Mouse (Mus musculus): ENCODE data around the gene Kbtbd4.

Kbtbd4 gene

DNA sequence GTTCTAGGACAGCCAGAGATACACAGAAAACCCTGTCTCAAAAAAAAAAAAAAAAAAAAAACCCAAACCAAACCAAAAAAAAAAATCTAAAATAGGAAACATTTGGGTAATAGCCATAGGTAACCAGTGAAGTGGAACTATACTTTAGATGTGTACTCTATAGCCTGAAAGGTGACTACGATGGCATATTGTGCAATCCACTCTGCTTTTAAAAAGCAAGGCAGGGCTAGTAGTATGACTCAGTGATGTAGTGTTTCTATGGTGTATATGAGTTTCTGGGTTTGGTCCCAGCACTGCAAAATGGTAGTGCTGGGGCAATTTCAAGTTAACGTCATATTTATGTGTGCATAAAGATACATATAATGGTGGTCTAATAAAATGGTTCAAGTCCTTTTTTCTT lies 2.2 kb downstream of the Kbtbd4 start:
- DNase-seq: no peak

DNA sequence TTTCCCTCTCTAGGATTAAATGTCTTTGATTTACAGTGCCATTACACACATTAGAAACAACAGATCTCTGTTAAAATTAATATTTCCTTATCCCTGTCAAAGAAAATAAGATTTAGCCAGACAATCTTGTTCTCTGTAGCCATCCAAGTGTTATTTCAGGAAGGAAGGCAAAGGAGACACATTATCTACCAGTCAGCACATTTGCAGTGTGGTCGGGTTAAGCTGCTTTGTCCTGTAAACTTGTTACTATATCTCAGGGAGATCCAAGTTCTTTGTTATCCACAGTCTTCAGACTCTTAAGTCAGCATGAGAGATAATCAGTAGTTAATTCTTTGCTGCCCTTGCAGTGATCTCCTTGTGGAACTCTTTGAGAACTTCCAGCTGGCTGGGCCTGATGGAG lies 6.3 kb downstream of the Kbtbd4 start:
- DNase-seq: no peak

DNA sequence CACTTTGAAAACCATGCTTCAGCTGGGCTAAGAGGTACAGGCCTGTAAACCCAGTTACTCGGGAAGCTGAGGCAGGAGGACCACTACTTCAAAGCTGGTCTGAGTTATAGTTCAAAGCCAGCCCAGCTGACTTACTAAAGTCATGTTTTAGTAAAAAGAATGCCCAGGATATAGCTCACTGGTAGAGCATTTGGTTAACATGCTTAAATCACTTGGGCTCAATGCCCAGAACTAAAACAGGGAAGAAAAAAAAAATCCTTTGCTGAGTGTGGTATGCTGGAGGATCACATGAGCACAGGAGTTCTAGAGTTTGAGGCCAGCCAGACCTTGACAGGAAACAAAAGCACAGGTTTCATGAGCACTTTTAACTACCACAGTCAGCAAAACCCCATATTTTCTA lies 7.1 kb downstream of the Kbtbd4 start:
- no peak for DNase-seq

- DNase-seq: peak; percentile 50 to 63
Observed at GRCm38 (mm10) chr2:90913671-90914070, 9.1 kb downstream of the Kbtbd4 start.

DNA sequence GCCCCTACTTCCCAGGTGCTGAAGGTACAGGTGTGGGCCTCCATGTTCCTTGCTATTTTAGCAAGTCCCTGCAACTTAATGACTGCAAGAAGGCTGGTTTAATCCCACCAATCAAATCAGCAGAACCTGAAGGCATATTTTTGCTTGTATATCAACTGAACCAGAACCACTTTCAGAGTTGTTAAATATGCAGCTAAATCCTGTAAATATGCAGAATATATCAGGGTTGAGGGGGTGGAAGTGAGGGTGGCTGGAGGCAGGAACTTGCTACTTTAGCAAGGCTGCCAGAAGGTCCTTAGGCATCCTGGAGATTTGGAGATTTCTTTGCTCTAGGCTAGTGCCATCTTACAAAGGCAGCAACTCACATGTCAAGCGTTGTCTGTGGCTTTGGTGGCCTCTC lies 11.0 kb downstream of the Kbtbd4 start:
- DNase-seq: no peak

- DNase-seq: no peak
Observed at GRCm38 (mm10) chr2:90916560-90917232, 12.2 kb downstream of the Kbtbd4 start.

DNA sequence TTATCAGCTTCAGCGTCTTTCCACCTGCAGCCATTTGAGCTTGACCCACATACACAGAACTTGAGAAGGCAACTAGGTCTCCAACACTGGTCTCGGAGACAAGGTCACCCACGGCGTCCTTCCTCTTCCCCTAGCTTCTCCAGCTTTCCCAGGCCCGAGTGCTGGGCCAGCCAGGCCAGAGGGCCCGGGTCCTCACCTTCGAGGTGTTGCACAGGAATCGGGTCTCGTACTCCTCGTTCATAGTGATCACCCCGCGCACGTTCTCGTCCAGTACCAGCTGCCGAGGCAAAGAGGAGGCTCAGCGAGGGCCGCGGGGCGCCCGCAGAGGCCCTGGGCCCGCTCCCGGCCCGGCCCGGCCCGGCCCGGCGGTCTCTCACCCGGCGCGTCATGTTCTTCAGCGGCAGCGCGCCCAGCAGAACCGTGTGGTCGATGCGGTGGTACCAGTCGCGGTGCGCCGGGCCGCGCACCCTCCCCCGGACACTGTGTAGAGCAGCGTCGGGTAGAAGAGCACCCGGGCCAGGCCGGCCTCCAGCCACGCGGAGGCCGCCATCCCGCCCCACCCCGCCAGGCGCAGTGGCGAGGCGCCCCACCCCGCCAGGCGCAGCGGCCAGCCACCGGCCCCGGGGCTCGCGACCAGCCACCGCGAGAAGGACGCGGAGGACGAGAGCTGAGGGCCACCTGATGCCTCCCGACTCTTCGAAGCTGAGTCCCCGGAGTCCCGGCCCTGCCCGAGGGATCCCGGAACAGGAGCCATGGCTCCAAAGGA lies 12.9 kb downstream of the Kbtbd4 start:
- DNase-seq: peak; percentile 78 to 79

DNA sequence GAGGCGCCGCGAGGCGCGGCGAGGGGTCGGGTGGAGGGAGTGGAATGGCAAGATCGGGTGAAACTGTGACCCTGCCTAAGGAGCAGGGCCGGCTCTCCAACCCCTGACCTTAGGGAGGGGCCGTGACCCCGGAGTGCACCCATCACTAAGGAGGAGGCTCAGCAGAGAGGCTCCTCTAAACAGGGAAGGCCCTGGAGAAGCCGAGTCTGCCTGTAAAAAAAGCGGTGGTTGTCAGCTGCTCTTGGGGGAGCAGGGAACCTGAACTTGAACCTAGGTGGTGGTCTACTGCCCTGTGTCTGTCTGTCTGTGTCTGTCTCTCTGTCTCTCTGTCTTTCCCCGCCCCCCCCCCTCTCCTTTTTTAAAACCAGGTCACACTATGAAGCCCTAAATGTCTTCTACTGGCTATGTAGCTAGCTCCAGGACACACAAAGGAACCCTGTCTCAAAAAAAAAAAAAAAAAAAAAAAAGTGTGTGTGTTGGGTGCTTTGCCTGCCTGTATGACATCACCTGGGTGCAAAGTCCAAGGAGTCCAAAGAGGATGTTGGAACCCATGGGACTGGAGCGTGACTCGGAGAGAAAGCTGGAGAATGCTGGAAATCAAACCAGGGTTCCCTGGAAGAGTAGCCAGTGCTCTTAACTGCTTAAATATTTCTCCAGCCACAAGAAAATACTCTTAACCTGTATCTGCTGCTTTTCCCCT lies 13.6 kb downstream of the Kbtbd4 start:
- peak in 1 of 2 experiments; percentile 21 for DNase-seq

- DNase-seq: no peak
Observed at GRCm38 (mm10) chr2:90921178-90921577, 16.6 kb downstream of the Kbtbd4 start.

DNA sequence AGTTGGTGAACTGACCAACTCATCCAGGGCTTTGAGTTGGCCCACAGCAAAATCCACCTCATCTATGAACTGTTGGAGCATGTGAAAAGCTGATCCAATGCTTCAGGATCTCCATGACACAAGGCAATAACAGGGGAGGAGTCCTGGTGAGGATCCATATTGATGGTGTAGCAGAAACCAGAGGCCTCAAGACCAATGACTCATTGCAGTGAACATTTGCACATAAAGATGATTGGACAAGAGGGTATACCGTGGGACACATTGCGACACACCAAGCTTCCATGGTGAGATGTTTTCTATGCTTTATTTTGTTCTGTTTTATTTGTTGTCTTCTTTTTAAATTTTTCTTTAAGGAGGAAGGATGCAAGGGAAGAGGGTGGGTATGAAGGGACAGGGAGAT lies 18.1 kb downstream of the Kbtbd4 start:
- no peak for DNase-seq

- no peak for DNase-seq
Observed at GRCm38 (mm10) chr2:90928566-90928965, 24.0 kb downstream of the Kbtbd4 start.

- no peak for DNase-seq
Observed at GRCm38 (mm10) chr2:90931829-90932228, 27.3 kb downstream of the Kbtbd4 start.

DNA sequence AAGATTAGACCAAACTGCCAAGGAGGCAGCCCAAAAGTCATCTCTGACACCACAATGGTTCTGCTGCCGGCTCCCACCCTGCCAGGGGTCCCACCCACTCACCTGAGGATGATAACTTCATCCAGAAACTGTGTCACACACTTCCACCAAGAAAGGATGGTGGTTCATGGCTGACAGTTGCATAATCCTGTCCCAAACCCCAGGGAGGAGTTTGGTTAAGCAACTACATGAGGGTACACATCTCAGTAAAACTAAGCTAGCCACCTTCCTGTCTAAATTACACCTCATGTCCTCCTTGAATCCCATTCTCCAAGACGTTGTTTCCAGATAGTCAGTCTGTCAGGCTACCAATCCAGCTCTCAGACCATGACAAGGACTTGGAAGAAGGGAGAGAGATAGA lies 27.7 kb downstream of the Kbtbd4 start:
- no peak for DNase-seq

GRCm38 (mm10) chr2:90938362-90938761 lies 33.8 kb downstream of the Kbtbd4 start:
- DNase-seq: no peak

DNA sequence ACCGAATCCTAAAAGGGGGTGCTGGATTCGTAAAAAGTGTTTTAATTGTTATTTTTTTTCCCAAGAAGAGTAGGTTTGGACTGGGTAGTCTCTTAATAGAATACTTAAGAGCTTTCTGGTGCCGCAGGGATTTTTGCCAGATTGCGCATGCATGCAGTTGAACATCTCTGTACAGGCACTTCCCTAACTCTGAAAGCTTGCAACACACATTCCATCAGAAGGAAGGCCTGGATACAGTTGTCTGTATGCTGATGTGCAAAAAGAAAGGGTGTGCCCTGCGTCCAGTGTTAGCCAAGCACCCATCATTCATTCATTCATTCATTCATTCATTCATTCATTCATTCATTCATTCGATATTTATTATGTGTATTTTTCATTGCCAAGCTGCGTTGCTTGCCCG lies 35.2 kb downstream of the Kbtbd4 start:
- DNase-seq: peak; percentile 30 to 38

GRCm38 (mm10) chr2:90940233-90941229 lies 36.0 kb downstream of the Kbtbd4 start, which contains the start of gene Celf1:
Gene Celf1 (plus strand): TSS chr2:90940382.
- peak; percentile 88 to 89 for DNase-seq

DNA sequence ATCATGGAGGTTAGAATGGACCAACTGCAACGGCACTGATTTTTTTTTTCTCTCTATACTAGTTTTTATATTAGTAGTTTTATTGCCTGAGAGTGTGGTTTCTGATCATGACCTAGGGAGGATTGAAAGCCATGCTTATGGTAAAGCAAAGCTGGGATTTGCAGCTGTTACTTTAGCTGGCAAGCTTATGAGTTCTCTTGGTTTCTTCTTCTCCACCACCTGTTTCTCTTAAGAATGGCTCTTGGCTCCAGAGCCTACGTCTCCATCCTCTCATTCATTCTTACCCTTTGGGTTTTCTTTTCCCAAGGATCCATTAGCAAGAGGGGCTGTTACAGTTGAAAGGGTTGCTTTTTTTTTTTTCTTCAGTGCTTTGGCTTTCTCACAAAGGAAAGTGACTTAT lies 37.2 kb downstream of the Kbtbd4 start:
- no peak for DNase-seq

GRCm38 (mm10) chr2:90950149-90950548 lies 45.6 kb downstream of the Kbtbd4 start:
- no peak for DNase-seq

- no peak for DNase-seq
Observed at GRCm38 (mm10) chr2:90950582-90951194, 46.1 kb downstream of the Kbtbd4 start.

DNA sequence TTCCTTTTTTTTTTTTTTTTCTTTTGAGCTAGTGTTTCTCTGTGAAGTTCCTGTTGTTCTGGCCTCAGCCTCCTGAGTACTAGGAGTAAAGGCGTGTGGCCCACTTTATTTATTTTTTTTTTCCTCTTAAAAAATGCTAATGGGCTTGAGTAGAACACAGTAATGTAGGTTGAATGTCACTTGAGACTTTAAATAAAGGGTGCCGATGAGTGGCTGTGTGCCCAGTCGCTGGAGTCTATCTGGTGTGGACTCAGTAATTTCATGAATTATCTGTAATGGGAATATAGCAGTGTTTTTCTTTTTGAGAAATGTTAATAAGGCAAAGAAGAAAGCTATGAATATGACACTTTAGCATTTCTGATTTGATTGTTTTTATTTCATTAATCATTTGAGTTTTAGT lies 48.9 kb downstream of the Kbtbd4 start:
- no peak for DNase-seq

GRCm38 (mm10) chr2:90956053-90956452 lies 51.5 kb downstream of the Kbtbd4 start:
- no peak for DNase-seq

- DNase-seq: no peak
Observed at GRCm38 (mm10) chr2:90958856-90959255, 54.3 kb downstream of the Kbtbd4 start.

Measured in cerebellum, postnatal 14 days (tissue).